8 mouse cellular contexts compared by ENCODE assay signal in genomic region chr1:55053005-55053404, GRCm38 (mm10). TPM values are rescaled to one million over a fixed set of nuclear protein-coding genes. Genes with fewer than 3 reads are reported as not detected.
DNase-seq lines count a peak whose midpoint lies in the region; ATAC-seq and TF ChIP-seq lines count a peak whose summit lies in the region.

No protein-coding gene starts in this region.

- WGBS in spleen, adult 2 months: under 1% methylated on average over 42 of the region's 42 CpGs
- WGBS in kidney, embryonic 16.5 days: under 1% methylated on average over 42 of the region's 42 CpGs
- under 1% methylated on average over 41 of the region's 42 CpGs for WGBS in small intestine, adult 2 months

- H3K27ac ChIP-seq in spleen, adult 2 months (ENCODE audit: insufficient read depth, low read length): peak overlapping the region; percentile 82
- H3K27ac ChIP-seq in kidney, embryonic 16.5 days (ENCODE audit: low read length): peak overlapping the region; percentile 77
- H3K27ac ChIP-seq in small intestine, adult 2 months (ENCODE audit: insufficient read depth, low read depth, low read length): peak overlapping the region; percentile 95

- no peaks in the 10 kb centered on the region for H3K9me3 ChIP-seq in kidney, embryonic 16.5 days (ENCODE audit: low read length)

- DNase-seq in spleen, adult 2 months (ENCODE audit: low read depth in 1 of 2, low spot score in 2 of 2): peak in 1 of 2 experiments; percentile 15
- no peak for DNase-seq in spleen, adult 12 weeks (ENCODE audit: low spot score)
- DNase-seq in c-Kit-positive CD71-positive TER-119-positive erythroid progenitor cells, embryonic 14.5 days (ENCODE audit: low spot score): peak; percentile 78
- DNase-seq in gastrocnemius, postnatal 4 days (ENCODE audit: low spot score in 2 of 2): peak; percentile 58 to 78
- DNase-seq in lung, postnatal 25 days (ENCODE audit: low spot score): peak; percentile 85
- no peak for DNase-seq in cerebellum, adult 11-12 months

- 0 out of 2 replicates have a peak, but pooled peaks cover 2% of the 10 kb centered on the region for H3K36me3 ChIP-seq in spleen, adult 2 months (ENCODE audit: control insufficient read depth, insufficient read depth, low read length)
- no peaks in the 10 kb centered on the region for H3K36me3 ChIP-seq in kidney, embryonic 16.5 days (ENCODE audit: insufficient read depth, low read length)
- peaks cover 4% of the 10 kb centered on the region; the same call in 1 of the 2 replicates for H3K36me3 ChIP-seq in small intestine, adult 2 months (ENCODE audit: control insufficient read depth, insufficient read depth, low read length)

- peak overlapping the region; percentile 63 for H3K4me2 ChIP-seq in kidney, embryonic 16.5 days (replicated peaks; ENCODE audit: low read depth, low read length)

- peak; percentile 70 for ATAC-seq in kidney, embryonic 16.5 days (ENCODE audit: low FRiP score, low TSS enrichment)

- no peak for TF ChIP-seq CTCF in spleen, adult 2 months (IDR thresholded peaks at IDR 0.05; ENCODE audit: extremely low read depth, insufficient read depth, insufficient read length, insufficient replicate concordance)
- TF ChIP-seq CTCF in small intestine, adult 2 months (IDR thresholded peaks at IDR 0.05; ENCODE audit: extremely low read depth, insufficient read length, insufficient replicate concordance, low read depth, low read length): no peak

- peak overlapping the region; percentile 83 for H3K4me3 ChIP-seq in spleen, adult 2 months (ENCODE audit: extremely low read depth, insufficient read depth, insufficient read length)
- H3K4me3 ChIP-seq in kidney, embryonic 16.5 days (ENCODE audit: low read length): peak overlapping the region; percentile 79
- H3K4me3 ChIP-seq in small intestine, adult 2 months (ENCODE audit: low read depth, low read length): peak overlapping the region; percentile 89

- peaks cover 1% of the 10 kb centered on the region; the same call in 1 of the 2 replicates for H3K27me3 ChIP-seq in spleen, adult 2 months (ENCODE audit: control insufficient read depth, insufficient read depth, low read length)
- no peaks in the 10 kb centered on the region for H3K27me3 ChIP-seq in kidney, embryonic 16.5 days (ENCODE audit: insufficient read depth, low read length)
- H3K27me3 ChIP-seq in small intestine, adult 2 months (ENCODE audit: control insufficient read depth, insufficient read depth, low read length): no peaks in the 10 kb centered on the region

- H3K9ac ChIP-seq in kidney, embryonic 16.5 days (replicated peaks; ENCODE audit: low read length): peak overlapping the region; percentile 78

- TF ChIP-seq POLR2A in spleen, adult 2 months (IDR thresholded peaks at IDR 0.05; ENCODE audit: low read depth, low read length): no peak
- TF ChIP-seq POLR2A in small intestine, adult 2 months (IDR thresholded peaks at IDR 0.05; ENCODE audit: low read depth, low read length): no peak

- H3K4me1 ChIP-seq in spleen, adult 2 months (ENCODE audit: control insufficient read depth, insufficient read depth, insufficient read length): peaks cover 4% of the 10 kb centered on the region; the same call in 1 of the 2 replicates
- peaks cover 10% of the 10 kb centered on the region for H3K4me1 ChIP-seq in kidney, embryonic 16.5 days (ENCODE audit: insufficient read depth, low read length)
- H3K4me1 ChIP-seq in small intestine, adult 2 months (ENCODE audit: control insufficient read depth, insufficient read depth, insufficient read length, low read length): peaks cover 5% of the 10 kb centered on the region; the same call in 1 of the 2 replicates

RNA-seq across cellular contexts. Expression of gene Coq10b, which starts 0.4 kb away (rescaled TPM):
- 3.1 and 3.3 TPM in 2 replicates for polyA plus RNA-seq in spleen, adult 2 months (2012; rRNA removed)
- 10 to 100 TPM in 1 of 2 experiments, 1 to 10 TPM in 1; 8.9 to 14.2 TPM for total RNA-seq in gastrocnemius, postnatal 4 days (2021)
- 15.3 and 16.5 TPM in 2 replicates for polyA plus RNA-seq in kidney, embryonic 16.5 days (2015; fragmentation: Nextera tagmentation; extraction: Ambion mirVana)
- polyA plus RNA-seq in small intestine, adult 2 months (2012; rRNA removed): 2.7 and 6.6 TPM in 2 replicates

RNA-seq across cellular contexts. Expression of gene Sf3b1, which starts 25.7 kb away (rescaled TPM):
- 35.5 and 39.0 TPM in 2 replicates for polyA plus RNA-seq in spleen, adult 2 months (2012; rRNA removed)
- total RNA-seq in gastrocnemius, postnatal 4 days (2021): 100 to 1,000 TPM; 109 to 130 TPM
- 284 and 299 TPM in 2 replicates for polyA plus RNA-seq in kidney, embryonic 16.5 days (2015; fragmentation: Nextera tagmentation; extraction: Ambion mirVana)
- polyA plus RNA-seq in small intestine, adult 2 months (2012; rRNA removed): 5.5 and 13.2 TPM in 2 replicates

RNA-seq across cellular contexts. Expression of gene Hspe1, which starts 34.9 kb away (rescaled TPM):
- 11.1 and 14.1 TPM in 2 replicates for polyA plus RNA-seq in spleen, adult 2 months (2012; rRNA removed)
- total RNA-seq in gastrocnemius, postnatal 4 days (2021): 100 to 1,000 TPM; 106 to 109 TPM
- polyA plus RNA-seq in kidney, embryonic 16.5 days (2015; fragmentation: Nextera tagmentation; extraction: Ambion mirVana): 404 and 411 TPM in 2 replicates
- polyA plus RNA-seq in small intestine, adult 2 months (2012; rRNA removed): 6.8 and 10.7 TPM in 2 replicates

RNA-seq across cellular contexts. Expression of gene Hspd1, which starts 35.0 kb away (rescaled TPM):
- polyA plus RNA-seq in spleen, adult 2 months (2012; rRNA removed): 9.2 and 9.4 TPM in 2 replicates
- 100 to 1,000 TPM; 191 to 196 TPM for total RNA-seq in gastrocnemius, postnatal 4 days (2021)
- 480 and 498 TPM in 2 replicates for polyA plus RNA-seq in kidney, embryonic 16.5 days (2015; fragmentation: Nextera tagmentation; extraction: Ambion mirVana)
- polyA plus RNA-seq in small intestine, adult 2 months (2012; rRNA removed): 3.5 and 6.1 TPM in 2 replicates

Comparison
In these comparisons a context has a peak if more than half of its experiments do, and no peak if none do; other contexts are left out.
1. DNase-seq: peak in c-Kit-positive CD71-positive TER-119-positive erythroid progenitor cells, embryonic 14.5 days (single experiment), gastrocnemius, postnatal 4 days (2 of 2) and lung, postnatal 25 days (single experiment); none in spleen, adult 12 weeks (single experiment) and cerebellum, adult 11-12 months (single experiment).
2. RNA of gene Hspe1, which starts 34.9 kb away (polyA plus RNA-seq): 404 to 411 TPM in kidney, embryonic 16.5 days; 11.1 to 14.1 TPM in spleen, adult 2 months and 6.8 to 10.7 TPM in small intestine, adult 2 months; every median in the first group is over 10 times any median in the second.
3. Peak in every context shown above with its lines, with median percentiles within 50 percentile points of each other: H3K27ac ChIP-seq and H3K4me3 ChIP-seq.